Mouse (Mus musculus) limb, embryonic 15.5 days (tissue): ENCODE results near the gene Gm49320. TPM values are rescaled to one million over a fixed set of nuclear protein-coding genes. Genes with fewer than 3 reads are reported as not detected.

Experiments used
- ATAC-seq: fragments of 200-750 bp; cut with Nextera tagmentation; 2 replicates; pipeline ENCODE4 v1.8.0; 2017; ENCODE audit warnings: low read depth, moderate TSS enrichment; ENCODE audit not compliant: insufficient number of reproducible peaks, low FRiP score, low TSS enrichment
- H3K27ac ChIP-seq: fragments of 300-500 bp; sonication (generic); 2 replicates; pipeline ENCODE4 v1.5.1; 2015; ENCODE audit warnings: moderate library complexity, mild to moderate bottlenecking, inconsistent platforms
- H3K27me3 ChIP-seq: fragments of 300-500 bp; sonication (generic); 2 replicates; pipeline ENCODE4 v1.6.1; 2015; ENCODE audit warnings: inconsistent platforms
- H3K36me3 ChIP-seq: fragments of 300-500 bp; sonication (generic); 2 replicates; pipeline ENCODE4 v1.6.1; 2015; ENCODE audit warnings: inconsistent platforms
- H3K4me1 ChIP-seq: fragments of 300-500 bp; sonication (generic); 2 replicates; pipeline ENCODE4 v1.6.1; 2015; ENCODE audit warnings: inconsistent platforms
- H3K4me2 ChIP-seq: fragments of 300-500 bp; sonication (generic); 2 replicates; pipeline ENCODE4 v1.6.1; 2015; ENCODE audit warnings: mild to moderate bottlenecking, inconsistent platforms
- H3K4me3 ChIP-seq: fragments of 300-500 bp; sonication (generic); 2 replicates; pipeline ENCODE4 v1.5.1; 2015; ENCODE audit warnings: mild to moderate bottlenecking, inconsistent platforms
- H3K9ac ChIP-seq: fragments of 300-500 bp; sonication (generic); 2 replicates; pipeline ENCODE4 v1.6.1; 2015; ENCODE audit warnings: inconsistent platforms
- H3K9me3 ChIP-seq: fragments of 300-500 bp; sonication (generic); 2 replicates; pipeline ENCODE4 v1.6.1; 2016; ENCODE audit warnings: inconsistent platforms
- WGBS: fragments of 180-500 bp; shearing (Covaris S2); methylation state at CpG from one replicate; pipeline ENCODE4 v1.1.7; 2015; 5-methylcytosine and 5-hydroxymethylcytosine counted together
- polyA plus RNA-seq: library from polyadenylated mRNA; unstranded; fragments of >200 nt; fragmentation: Nextera tagmentation; extraction: Ambion mirVana; gene quantifications from 2 replicates; pipeline ENCODE4 v1.2.1, GENCODE M21; 2015

Gm49320 gene
- polyA plus RNA-seq, 1 experiment from 2014 or later: 0.90 TPM

GRCm38 (mm10) chr8:4212809-4213209 is 25.9 kb upstream of the Gm49320 start:
- Histone ChIP-seq H3K4me3 (peak overlapping the region; percentile 44), H3K9ac (peak overlapping the region; percentile 40), H3K27me3 (peaks cover 40% of the 10 kb centered on the region)

GRCm38 (mm10) chr8:4213210-4214005 is 25.3 kb upstream of the Gm49320 start:
- Histone ChIP-seq H3K27me3 (peaks cover 46% of the 10 kb centered on the region), H3K36me3 (peaks cover 10% of the 10 kb centered on the region), H3K27ac (peak overlapping the region; percentile 22; the same call in 1 of the 2 replicates), H3K4me3 (peak overlapping the region; percentile 44), H3K4me1 (peaks cover 36% of the 10 kb centered on the region), H3K4me2 (peak overlapping the region; percentile 94), H3K9me3 (no peaks in the 10 kb centered on the region), H3K9ac (peak overlapping the region; percentile 40)
- 4% methylated on average over 18 of the region's 18 CpGs for WGBS
- peak; percentile 45; the same call in 1 of the 2 replicates for ATAC-seq

More at GRCm38 (mm10) chr8:4212809-4213209, 25.9 kb upstream of the Gm49320 start:
- Histone ChIP-seq H3K36me3 (peaks cover 10% of the 10 kb centered on the region), H3K4me1 (peaks cover 36% of the 10 kb centered on the region), H3K4me2 (peak overlapping the region; percentile 94), H3K27ac (no peak overlapping the region), H3K9me3 (no peaks in the 10 kb centered on the region)
- ATAC-seq: peak; percentile 31; the same call in 1 of the 2 replicates
- 1% methylated on average over 25 of the region's 25 CpGs for WGBS

GRCm38 (mm10) chr8:4214006-4214980 is 24.4 kb upstream of the Gm49320 start:
- WGBS: 8% methylated on average over 33 of the region's 33 CpGs

GRCm38 (mm10) chr8:4216296-4216695 is 22.4 kb upstream of the Gm49320 start:
- Histone ChIP-seq H3K4me3 (peak overlapping the region; percentile 43), H3K4me1 (peaks cover 36% of the 10 kb centered on the region), H3K9me3 (no peaks in the 10 kb centered on the region), H3K9ac (no peak overlapping the region), H3K27ac (no peak overlapping the region), H3K36me3 (no peaks in the 10 kb centered on the region), H3K27me3 (peaks cover 46% of the 10 kb centered on the region), H3K4me2 (peak overlapping the region; percentile 88; the same call in 1 of the 2 replicates)
- 8% methylated on average over 18 of the region's 18 CpGs for WGBS
- ATAC-seq: no peak

More at GRCm38 (mm10) chr8:4214006-4214980, 24.4 kb upstream of the Gm49320 start:
- H3K4me3 ChIP-seq: peak overlapping the region; percentile 44
- peaks cover 36% of the 10 kb centered on the region for H3K4me1 ChIP-seq
- peaks cover 10% of the 10 kb centered on the region for H3K36me3 ChIP-seq
- peak overlapping the region; percentile 22; the same call in 1 of the 2 replicates for H3K27ac ChIP-seq
- 0 out of 2 replicates have a peak, but pooled peaks have one; percentile 53 for ATAC-seq
- peak overlapping the region; percentile 23; the same call in 1 of the 2 replicates for H3K9ac ChIP-seq
- no peaks in the 10 kb centered on the region for H3K9me3 ChIP-seq
- peak overlapping the region; percentile 94 for H3K4me2 ChIP-seq
- peaks cover 49% of the 10 kb centered on the region for H3K27me3 ChIP-seq

GRCm38 (mm10) chr8:4216791-4217621 is 21.7 kb upstream of the Gm49320 start, which contains the start of gene Prr36:
Prr36 (minus strand) TSS chr8:4217459.
- Histone ChIP-seq H3K4me2 (peak within 1 kb of the TSS; percentile 88), H3K36me3 (no peaks in the 10 kb centered on the region), H3K9me3 (no peaks in the 10 kb centered on the region), H3K4me1 (peaks cover 36% of the 10 kb centered on the region), H3K9ac (no peak within 1 kb of the TSS), H3K4me3 (peak within 1 kb of the TSS; percentile 43), H3K27ac (no peak within 1 kb of the TSS), H3K27me3 (peaks cover 46% of the 10 kb centered on the region)
- ATAC-seq: no peak
- WGBS: 2% methylated on average over 44 of the region's 44 CpGs

- Histone ChIP-seq H3K36me3 (no peaks in the 10 kb centered on the region), H3K27ac (no peak overlapping the region), H3K4me3 (no peak overlapping the region), H3K9ac (no peak overlapping the region), H3K27me3 (peaks cover 41% of the 10 kb centered on the region), H3K9me3 (no peaks in the 10 kb centered on the region), H3K4me1 (peaks cover 16% of the 10 kb centered on the region), H3K4me2 (no peak overlapping the region)
- ATAC-seq: no peak
- WGBS: 82% methylated on average over 3 of the region's 3 CpGs
Observed at GRCm38 (mm10) chr8:4219617-4220016, 19.0 kb upstream of the Gm49320 start.

- Histone ChIP-seq H3K4me3 (no peak overlapping the region), H3K4me1 (peaks cover 12% of the 10 kb centered on the region), H3K9me3 (no peaks in the 10 kb centered on the region), H3K36me3 (no peaks in the 10 kb centered on the region), H3K27me3 (peaks cover 31% of the 10 kb centered on the region), H3K4me2 (no peak overlapping the region), H3K9ac (no peak overlapping the region), H3K27ac (no peak overlapping the region)
- no peak for ATAC-seq
Observed at GRCm38 (mm10) chr8:4222059-4222458, 16.6 kb upstream of the Gm49320 start.

GRCm38 (mm10) chr8:4226323-4226722 is 12.3 kb upstream of the Gm49320 start:
- Histone ChIP-seq H3K9ac (no peak overlapping the region), H3K27me3 (peaks cover 26% of the 10 kb centered on the region), H3K4me3 (peak overlapping the region; percentile 32), H3K36me3 (no peaks in the 10 kb centered on the region), H3K27ac (no peak overlapping the region), H3K9me3 (no peaks in the 10 kb centered on the region), H3K4me1 (peaks cover 10% of the 10 kb centered on the region), H3K4me2 (peak overlapping the region; percentile 37)
- 22% methylated on average over 4 of the region's 4 CpGs for WGBS
- no peak for ATAC-seq

- Histone ChIP-seq H3K27ac (no peak within 1 kb of the TSS), H3K4me2 (peak within 1 kb of the TSS; percentile 37), H3K4me3 (peak within 1 kb of the TSS; percentile 32), H3K9ac (no peak within 1 kb of the TSS), H3K9me3 (no peaks in the 10 kb centered on the region), H3K36me3 (no peaks in the 10 kb centered on the region), H3K27me3 (peaks cover 26% of the 10 kb centered on the region), H3K4me1 (peaks cover 10% of the 10 kb centered on the region)
- ATAC-seq: no peak
- WGBS: 4% methylated on average over 33 of the region's 33 CpGs
Observed at GRCm38 (mm10) chr8:4226739-4227347, 11.8 kb upstream of the Gm49320 start, which contains the start of gene Lrrc8e. Lrrc8e (plus strand) TSS chr8:4226827.

GRCm38 (mm10) chr8:4227919-4228318 is 10.7 kb upstream of the Gm49320 start:
- H3K36me3 ChIP-seq: no peaks in the 10 kb centered on the region
- no peaks in the 10 kb centered on the region for H3K9me3 ChIP-seq
- ATAC-seq: no peak
- H3K4me2 ChIP-seq: no peak overlapping the region
- WGBS: 90% methylated on average over 4 of the region's 4 CpGs
- H3K4me3 ChIP-seq: no peak overlapping the region
- no peak overlapping the region for H3K9ac ChIP-seq
- H3K27ac ChIP-seq: no peak overlapping the region
- H3K4me1 ChIP-seq: peaks cover 10% of the 10 kb centered on the region
- peaks cover 26% of the 10 kb centered on the region for H3K27me3 ChIP-seq
